Mouse (Mus musculus): Measurements from ENCODE around the gene Zfp36l2. TPM values are rescaled to one million over a fixed set of nuclear protein-coding genes. Genes with fewer than 3 reads are reported as not detected.
A peak's percentile ranks its signal among the peaks of the same experiment; 100 is the strongest.

Zfp36l2 gene
- polyA plus RNA-seq, 1 experiment = 45.9 TPM

DNA sequence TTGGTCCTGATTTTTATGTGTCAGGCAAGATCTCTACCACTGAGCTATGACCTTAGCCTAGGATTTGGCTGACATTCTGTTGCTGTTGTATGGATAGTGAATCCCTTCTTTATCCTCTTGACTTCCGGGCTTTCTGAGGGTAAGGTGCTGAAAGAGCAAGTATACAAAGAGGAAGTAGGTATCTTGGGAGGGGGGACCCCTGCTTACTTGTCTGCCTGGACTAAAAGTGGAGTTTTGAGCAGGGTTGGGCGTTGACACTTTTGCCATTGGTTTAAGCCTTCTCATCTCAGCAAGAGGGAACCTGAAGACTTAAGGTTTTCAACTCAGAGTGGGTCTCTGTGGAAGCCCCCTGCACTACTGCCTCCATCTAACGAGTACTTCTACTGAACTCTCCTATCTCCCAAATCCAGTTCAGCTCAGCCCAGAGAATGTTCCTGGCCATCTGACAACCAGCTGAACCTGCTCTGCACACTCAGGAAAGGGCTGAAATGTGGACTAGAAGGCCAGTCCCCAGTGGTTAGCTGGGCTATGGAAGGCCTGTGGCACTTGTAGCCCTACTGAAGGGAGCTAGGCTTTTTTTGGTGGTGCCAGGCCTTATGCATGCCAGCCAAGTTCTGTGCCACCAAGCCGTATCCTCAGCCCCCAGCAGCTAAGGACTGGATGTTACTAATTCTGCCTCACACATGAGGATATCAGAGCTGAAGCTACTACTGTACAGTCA is 6.7 kb upstream of the Zfp36l2 start:
- H3ac ChIP-seq (ENCODE audit: control insufficient read depth, insufficient read length) = no peak overlapping the region
- H3K4me3 ChIP-seq = no peak overlapping the region
- H3K4me2 ChIP-seq (ENCODE audit: low read depth) = no peak overlapping the region
- no peaks in the 10 kb centered on the region for H3K27me3 ChIP-seq (ENCODE audit: control insufficient read depth, insufficient read depth, insufficient read length)
- H3K79me2 ChIP-seq (ENCODE audit: control insufficient read depth, insufficient read depth) = no peaks in the 10 kb centered on the region
- no peak for TF ChIP-seq USF1 (IDR thresholded peaks at IDR 0.05; ENCODE audit: low read depth)
- H3K36me3 ChIP-seq (ENCODE audit: control insufficient read depth, insufficient read depth) = peaks cover 10% of the 10 kb centered on the region

DNA sequence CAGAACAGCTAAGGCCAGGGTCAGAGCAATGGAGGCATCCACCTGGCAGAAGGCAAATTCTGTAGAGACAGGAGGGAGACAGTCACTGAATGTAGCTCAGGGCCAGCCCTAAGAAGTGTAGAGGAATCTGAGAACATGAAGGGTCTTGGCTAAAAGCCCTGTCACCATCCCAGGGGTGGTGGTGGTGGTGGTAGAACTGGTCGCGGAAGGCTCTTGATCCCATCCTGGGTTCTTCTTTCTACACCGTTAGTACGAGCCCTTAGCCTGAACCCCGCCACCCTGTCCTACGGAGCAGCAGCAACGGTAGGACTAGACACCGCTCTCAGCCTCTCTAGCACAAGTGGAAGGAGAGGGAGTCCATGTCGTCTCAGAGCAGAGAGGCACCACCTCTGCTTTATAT is 5.7 kb upstream of the Zfp36l2 start:
- H3K4me2 ChIP-seq (ENCODE audit: low read depth) = no peak overlapping the region
- no peak overlapping the region for H3ac ChIP-seq (ENCODE audit: control insufficient read depth, insufficient read length)
- H3K27me3 ChIP-seq (ENCODE audit: control insufficient read depth, insufficient read depth, insufficient read length) = no peaks in the 10 kb centered on the region
- no peak overlapping the region for H3K4me3 ChIP-seq
- H3K79me2 ChIP-seq (ENCODE audit: control insufficient read depth, insufficient read depth) = no peaks in the 10 kb centered on the region
- peaks cover 10% of the 10 kb centered on the region for H3K36me3 ChIP-seq (ENCODE audit: control insufficient read depth, insufficient read depth)
- TF ChIP-seq SRF (IDR thresholded peaks at IDR 0.05; ENCODE audit: control insufficient read depth, insufficient read length, low read depth) = no peak
- TF ChIP-seq TCF3 (IDR thresholded peaks at IDR 0.05; ENCODE audit: insufficient read length, low read depth) = no peak
- no peak for TF ChIP-seq USF1 (IDR thresholded peaks at IDR 0.05; ENCODE audit: low read depth)
- no peak for TF ChIP-seq POLR2AphosphoS2 (IDR thresholded peaks at IDR 0.05; ENCODE audit: insufficient read length, low read depth)
- TF ChIP-seq MYOD1 (IDR thresholded peaks at IDR 0.05; ENCODE audit: control insufficient read depth in 1 of 3, insufficient read length in 2 of 3, low read depth in 2 of 3) = no peak
- no peak for TF ChIP-seq CEBPB (IDR thresholded peaks at IDR 0.05; ENCODE audit: insufficient read depth, poor library complexity, severe bottlenecking)
- no peak for TF ChIP-seq REST (IDR thresholded peaks at IDR 0.05; ENCODE audit: insufficient read depth, insufficient read length)
- no peak for TF ChIP-seq E2F4 (IDR thresholded peaks at IDR 0.05; ENCODE audit: insufficient read depth)
- no peak for TF ChIP-seq MAX (IDR thresholded peaks at IDR 0.05; ENCODE audit: low read depth)
- TF ChIP-seq POLR2A (IDR thresholded peaks at IDR 0.05; ENCODE audit: insufficient read length, low read depth) = no peak
- no peak for TF ChIP-seq MYOG (IDR thresholded peaks at IDR 0.05; ENCODE audit: control insufficient read depth in 1 of 3, insufficient read depth in 1 of 3, insufficient read length in 2 of 3, low read depth in 2 of 3)
- no peak for TF ChIP-seq TCF12 (IDR thresholded peaks at IDR 0.05; ENCODE audit: insufficient read depth, poor library complexity, severe bottlenecking)

DNA sequence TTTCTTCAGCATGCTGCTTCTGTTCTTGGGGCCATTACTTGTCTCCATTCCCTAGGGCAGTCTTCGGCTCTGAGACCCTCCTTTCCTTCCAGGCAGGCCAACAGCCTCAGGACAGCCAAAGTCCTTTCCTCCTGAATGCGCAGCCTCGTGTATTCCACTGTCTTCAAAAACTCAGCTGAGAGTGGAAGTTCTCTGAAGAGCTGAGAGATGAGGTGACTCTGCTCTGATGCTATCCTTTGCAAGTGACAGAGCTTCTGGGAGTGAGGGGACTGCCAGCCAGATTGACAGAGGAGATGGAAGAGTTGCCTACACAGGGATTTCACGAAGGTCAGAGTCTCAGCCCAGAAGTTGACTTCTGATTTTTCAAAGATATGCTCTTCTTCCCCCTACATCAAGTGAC is 4.2 kb upstream of the Zfp36l2 start:
- Histone ChIP-seq H3ac (ENCODE audit: control insufficient read depth, insufficient read length) (no peak overlapping the region), H3K36me3 (ENCODE audit: control insufficient read depth, insufficient read depth) (peaks cover 10% of the 10 kb centered on the region), H3K79me2 (ENCODE audit: control insufficient read depth, insufficient read depth) (no peaks in the 10 kb centered on the region), H3K27me3 (ENCODE audit: control insufficient read depth, insufficient read depth, insufficient read length) (no peaks in the 10 kb centered on the region), H3K4me3 (no peak overlapping the region), H3K4me2 (ENCODE audit: low read depth) (no peak overlapping the region)
- no peak for TF ChIP-seq TCF3 (IDR thresholded peaks at IDR 0.05; ENCODE audit: insufficient read length, low read depth)
- no peak for TF ChIP-seq POLR2A (IDR thresholded peaks at IDR 0.05; ENCODE audit: insufficient read length, low read depth)
- no peak for TF ChIP-seq MYOD1 (IDR thresholded peaks at IDR 0.05; ENCODE audit: control insufficient read depth in 1 of 3, insufficient read length in 2 of 3, low read depth in 2 of 3)
- no peak for TF ChIP-seq MAX (IDR thresholded peaks at IDR 0.05; ENCODE audit: low read depth)
- no peak for TF ChIP-seq TCF12 (IDR thresholded peaks at IDR 0.05; ENCODE audit: insufficient read depth, poor library complexity, severe bottlenecking)
- TF ChIP-seq USF1 (IDR thresholded peaks at IDR 0.05; ENCODE audit: low read depth) = no peak
- TF ChIP-seq MYOG (IDR thresholded peaks at IDR 0.05; ENCODE audit: control insufficient read depth in 1 of 3, insufficient read depth in 1 of 3, insufficient read length in 2 of 3, low read depth in 2 of 3) = no peak
- TF ChIP-seq E2F4 (IDR thresholded peaks at IDR 0.05; ENCODE audit: insufficient read depth) = no peak
- TF ChIP-seq POLR2AphosphoS2 (IDR thresholded peaks at IDR 0.05; ENCODE audit: insufficient read length, low read depth) = no peak
- no peak for TF ChIP-seq CEBPB (IDR thresholded peaks at IDR 0.05; ENCODE audit: insufficient read depth, poor library complexity, severe bottlenecking)
- TF ChIP-seq SRF (IDR thresholded peaks at IDR 0.05; ENCODE audit: control insufficient read depth, insufficient read length, low read depth) = no peak
- no peak for TF ChIP-seq REST (IDR thresholded peaks at IDR 0.05; ENCODE audit: insufficient read depth, insufficient read length)

GRCm38 (mm10) chr17:84190885-84191284 is 3.1 kb upstream of the Zfp36l2 start:
- H3K4me2 ChIP-seq (ENCODE audit: low read depth) = no peak overlapping the region
- H3K79me2 ChIP-seq (ENCODE audit: control insufficient read depth, insufficient read depth) = no peaks in the 10 kb centered on the region
- H3K4me3 ChIP-seq = no peak overlapping the region
- H3ac ChIP-seq (ENCODE audit: control insufficient read depth, insufficient read length) = no peak overlapping the region
- no peaks in the 10 kb centered on the region for H3K27me3 ChIP-seq (ENCODE audit: control insufficient read depth, insufficient read depth, insufficient read length)
- H3K36me3 ChIP-seq (ENCODE audit: control insufficient read depth, insufficient read depth) = peaks cover 10% of the 10 kb centered on the region
- peak in 1 of 3 experiments; percentile 4 for TF ChIP-seq MYOD1 (IDR thresholded peaks at IDR 0.05; ENCODE audit: control insufficient read depth in 1 of 3, insufficient read length in 2 of 3, low read depth in 2 of 3)
- TF ChIP-seq TCF12 (IDR thresholded peaks at IDR 0.05; ENCODE audit: insufficient read depth, poor library complexity, severe bottlenecking) = no peak

DNA sequence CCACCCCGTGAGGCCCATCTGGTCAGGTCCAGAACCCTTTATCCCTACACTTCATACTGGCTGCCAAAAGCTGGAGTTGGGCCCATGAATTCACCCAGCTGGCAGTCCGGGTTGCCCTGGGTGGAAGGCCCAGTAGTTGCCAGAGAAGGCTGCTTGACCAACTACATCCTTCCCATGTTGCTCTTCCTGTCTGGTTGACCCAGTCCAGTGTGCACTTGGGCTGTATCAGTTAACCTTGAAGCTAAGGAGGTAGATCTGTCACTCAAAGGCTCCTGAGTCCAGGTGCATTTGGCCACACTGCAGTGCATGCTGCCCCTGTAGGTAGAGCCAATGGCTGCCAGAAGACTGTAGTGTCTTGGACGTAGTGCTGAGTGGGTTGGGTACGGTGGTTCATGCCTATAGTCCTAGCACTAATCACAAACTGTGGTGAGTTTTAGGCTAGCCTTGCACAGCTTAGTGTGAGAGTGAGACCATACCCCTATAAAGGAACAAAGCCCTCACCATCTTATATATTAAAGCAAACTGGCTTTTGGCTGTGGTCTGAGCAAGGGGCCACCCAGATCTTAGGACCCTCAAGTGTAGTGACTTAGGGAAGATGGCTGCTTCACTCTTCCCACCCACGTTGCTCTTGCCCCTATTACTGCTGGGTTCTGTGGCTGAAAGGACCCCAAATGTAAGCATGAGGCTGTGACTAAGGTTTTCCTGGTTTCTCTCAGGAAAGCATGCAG is 1.5 kb upstream of the Zfp36l2 start:
- Histone ChIP-seq H3K36me3 (ENCODE audit: control insufficient read depth, insufficient read depth) (peaks cover 17% of the 10 kb centered on the region), H3K4me2 (ENCODE audit: low read depth) (peak overlapping the region; percentile 88), H3K27me3 (ENCODE audit: control insufficient read depth, insufficient read depth, insufficient read length) (no peaks in the 10 kb centered on the region), H3ac (ENCODE audit: control insufficient read depth, insufficient read length) (no peak overlapping the region), H3K79me2 (ENCODE audit: control insufficient read depth, insufficient read depth) (peaks cover 11% of the 10 kb centered on the region), H3K4me3 (peak overlapping the region; percentile 90)
- TF ChIP-seq USF1 (IDR thresholded peaks at IDR 0.05; ENCODE audit: low read depth) (no peak), SRF (IDR thresholded peaks at IDR 0.05; ENCODE audit: control insufficient read depth, insufficient read length, low read depth) (no peak), MYOD1 (IDR thresholded peaks at IDR 0.05; ENCODE audit: control insufficient read depth in 1 of 3, insufficient read length in 2 of 3, low read depth in 2 of 3) (no peak), MAX (IDR thresholded peaks at IDR 0.05; ENCODE audit: low read depth) (no peak), POLR2A (IDR thresholded peaks at IDR 0.05; ENCODE audit: insufficient read length, low read depth) (no peak), TCF3 (IDR thresholded peaks at IDR 0.05; ENCODE audit: insufficient read length, low read depth) (no peak), POLR2AphosphoS2 (IDR thresholded peaks at IDR 0.05; ENCODE audit: insufficient read length, low read depth) (no peak), TCF12 (IDR thresholded peaks at IDR 0.05; ENCODE audit: insufficient read depth, poor library complexity, severe bottlenecking) (no peak), MYOG (IDR thresholded peaks at IDR 0.05; ENCODE audit: control insufficient read depth in 1 of 3, insufficient read depth in 1 of 3, insufficient read length in 2 of 3, low read depth in 2 of 3) (no peak), E2F4 (IDR thresholded peaks at IDR 0.05; ENCODE audit: insufficient read depth) (no peak)

Measured in myocyte (in vitro differentiated cells).